Comparison of ENCODE assay signal across 17 mouse cellular contexts in the genomic region with DNA sequence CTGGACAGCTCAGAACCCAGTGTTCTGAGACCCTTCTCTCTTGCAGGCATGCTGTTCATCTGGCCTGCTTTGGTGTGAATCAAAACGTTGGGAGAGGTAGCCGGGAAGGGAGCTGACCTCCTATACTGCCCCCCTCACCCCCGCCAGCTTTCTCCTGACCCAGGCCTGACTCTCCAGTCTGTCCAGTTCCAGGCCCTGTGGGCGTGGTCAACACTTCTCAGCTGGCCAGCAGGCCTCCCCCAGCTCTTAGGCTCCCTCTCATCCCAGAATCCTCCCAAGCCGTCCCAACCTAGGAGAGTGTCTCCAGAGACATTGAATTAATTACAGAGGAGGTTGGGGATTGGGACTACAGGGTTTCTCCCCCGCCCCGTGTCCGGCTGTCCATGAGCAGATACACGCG. TPM values are rescaled to one million over a fixed set of nuclear protein-coding genes. Genes with fewer than 3 reads are reported as not detected.
DNase-seq lines count a peak whose midpoint lies in the region; ATAC-seq and TF ChIP-seq lines count a peak whose summit lies in the region.
"Had no signal": no experiment of that assay in that cellular context is flagged by ENCODE, and none has a peak within 500 bp of the region (broad histone marks: within the 10 kb centered on the region; RNA-seq: fewer than 3 reads in every experiment).

No protein-coding gene starts in this region.

- intact Hi-C loops in heart, postnatal 36 days (cut with DNase I) = no loop called here

- TF ChIP-seq CTCF in lung, adult 2 months (IDR thresholded peaks at IDR 0.05; ENCODE audit: insufficient read depth, low read length) = no peak

- no peaks in the 10 kb centered on the region for H3K27me3 ChIP-seq in heart, embryonic 10.5 days (ENCODE audit: insufficient read depth, poor library complexity, severe bottlenecking)
- no peaks in the 10 kb centered on the region for H3K27me3 ChIP-seq in lung, embryonic 15.5 days
- no peaks in the 10 kb centered on the region for H3K27me3 ChIP-seq in liver, embryonic 15.5 days
- H3K27me3 ChIP-seq: embryonic facial prominence, embryonic 12.5 days; midbrain, embryonic 12.5 days had no signal

- DNase-seq in heart, embryonic 10.5 days (ENCODE audit: low spot score) = no peak
- no peak for DNase-seq in heart, postnatal 36 days
- DNase-seq in lung, adult 2 months = no peak
- peak; percentile 47 for DNase-seq in kidney, postnatal 14 days
- no peak for DNase-seq in retina, postnatal 1 day
- DNase-seq: adrenal gland, adult 8-10 months; cerebellum, adult 8-10 months; heart, postnatal 14 days; layer of hippocampus, adult 9-11 months; right cerebral cortex, postnatal 25 days; thymus, postnatal 4 days had no signal

- H3K4me2 ChIP-seq in lung, embryonic 15.5 days = no peak overlapping the region
- no peak overlapping the region for H3K4me2 ChIP-seq in liver, embryonic 15.5 days
- H3K4me2 ChIP-seq: embryonic facial prominence, embryonic 12.5 days; midbrain, embryonic 12.5 days had no signal

- H3K4me1 ChIP-seq in heart, embryonic 10.5 days = peaks cover 70% of the 10 kb centered on the region
- peaks cover 30% of the 10 kb centered on the region for H3K4me1 ChIP-seq in lung, embryonic 15.5 days
- H3K4me1 ChIP-seq in lung, adult 2 months (ENCODE audit: control insufficient read depth, insufficient read depth, low read length) = peaks cover 16% of the 10 kb centered on the region
- peaks cover 68% of the 10 kb centered on the region for H3K4me1 ChIP-seq in liver, embryonic 15.5 days (replicated peaks)

- no peak for TF ChIP-seq POLR2A in lung, adult 2 months (IDR thresholded peaks at IDR 0.05; ENCODE audit: borderline replicate concordance, extremely low read depth, low read depth, low read length)

- H3K9me3 ChIP-seq in heart, embryonic 10.5 days = no peaks in the 10 kb centered on the region
- H3K9me3 ChIP-seq in lung, embryonic 15.5 days = no peaks in the 10 kb centered on the region
- no peaks in the 10 kb centered on the region for H3K9me3 ChIP-seq in liver, embryonic 15.5 days (replicated peaks)
- H3K9me3 ChIP-seq: embryonic facial prominence, embryonic 12.5 days; midbrain, embryonic 12.5 days had no signal

- no peak overlapping the region for H3K9ac ChIP-seq in lung, embryonic 15.5 days
- H3K9ac ChIP-seq in liver, embryonic 15.5 days = no peak overlapping the region
- H3K9ac ChIP-seq: embryonic facial prominence, embryonic 12.5 days; liver, embryonic 14.5 days; midbrain, embryonic 12.5 days had no signal

- ATAC-seq in lung, embryonic 15.5 days (ENCODE audit: borderline replicate concordance, extremely low read depth, low FRiP score, low TSS enrichment) = peak; percentile 48; the same call in 1 of the 2 replicates
- ATAC-seq in liver, embryonic 15.5 days (ENCODE audit: insufficient read depth) = no peak
- ATAC-seq: inflammation-experienced regulatory T-cells, adult 6 months had no signal

- H3K36me3 ChIP-seq in heart, embryonic 10.5 days = no peaks in the 10 kb centered on the region
- H3K36me3 ChIP-seq in lung, embryonic 15.5 days = no peaks in the 10 kb centered on the region
- H3K36me3 ChIP-seq in liver, embryonic 15.5 days (replicated peaks) = 0 out of 2 replicates have a peak, but pooled peaks cover 4% of the 10 kb centered on the region
- H3K36me3 ChIP-seq: embryonic facial prominence, embryonic 12.5 days; midbrain, embryonic 12.5 days had no signal

- WGBS in heart, embryonic 10.5 days = 37% methylated on average over 10 of the region's 10 CpGs
- 42% methylated on average over 10 of the region's 10 CpGs for WGBS in lung, embryonic 15.5 days
- 74% methylated on average over 10 of the region's 10 CpGs for WGBS in lung, adult 2 months
- WGBS in liver, embryonic 15.5 days (ENCODE audit: insufficient replicate concordance) = 76% methylated on average over 10 of the region's 10 CpGs

- H3K4me3 ChIP-seq in heart, embryonic 10.5 days = no peak overlapping the region
- no peak overlapping the region for H3K4me3 ChIP-seq in lung, embryonic 15.5 days
- no peak overlapping the region for H3K4me3 ChIP-seq in lung, adult 2 months (replicated peaks; ENCODE audit: extremely low read depth, low read depth, low read length)
- H3K4me3 ChIP-seq in liver, embryonic 15.5 days (replicated peaks) = no peak overlapping the region
- H3K4me3 ChIP-seq: embryonic facial prominence, embryonic 12.5 days; midbrain, embryonic 12.5 days had no signal

- peak overlapping the region; percentile 63 for H3K27ac ChIP-seq in heart, embryonic 10.5 days
- H3K27ac ChIP-seq in lung, embryonic 15.5 days = no peak overlapping the region
- H3K27ac ChIP-seq in liver, embryonic 15.5 days (replicated peaks) = peak overlapping the region; percentile 38; the same call in 1 of the 2 replicates
- H3K27ac ChIP-seq: embryonic facial prominence, embryonic 12.5 days; liver, embryonic 14.5 days; midbrain, embryonic 12.5 days had no signal

RNA-seq across cellular contexts. Expression of gene Galnt10, which starts 26.6 kb away (rescaled TPM):
- polyA plus RNA-seq in heart, embryonic 10.5 days (2016; fragmentation: Nextera tagmentation; extraction: Ambion mirVana) = 16.6 and 20.7 TPM in 2 replicates
- total RNA-seq in heart, postnatal 36 days (2021) = 1 to 10 TPM; 6.7 to 9.2 TPM
- polyA plus RNA-seq in lung, embryonic 15.5 days (2015; fragmentation: Nextera tagmentation; extraction: Ambion mirVana) = 15.1 and 15.3 TPM in 2 replicates
- 6.4 and 8.1 TPM in 2 replicates for polyA plus RNA-seq in lung, adult 2 months (2012; rRNA removed)
- 27.1 and 30.9 TPM in 2 replicates for polyA plus RNA-seq in liver, embryonic 15.5 days (2015; fragmentation: Nextera tagmentation; extraction: Ambion mirVana)
